Mouse (Mus musculus) embryo, embryonic 10 days (tissue): ENCODE results near the gene Usp12.

Experiments
- DNase-seq: peaks from one replicate; pipeline ENCODE4 v3.0.0-alpha.2; 2015; ENCODE audit warnings: low spot score

Gene Usp12

GRCm38 (mm10) chr5:146692361-146692975, 102.3 kb downstream of the Usp12 start:
- DNase-seq, result no peak

- DNase-seq, result no peak
These were observed 103.1 kb downstream of the Usp12 start for GRCm38 (mm10) chr5:146691745-146692144.

GRCm38 (mm10) chr5:146687541-146688313, 107.1 kb downstream of the Usp12 start:
- DNase-seq, result no peak

- no peak for DNase-seq
These were observed 107.9 kb downstream of the Usp12 start for GRCm38 (mm10) chr5:146686954-146687353.
